Mouse (Mus musculus): ENCODE results near the gene Kcnk5. TPM values are rescaled to one million over a fixed set of nuclear protein-coding genes. Genes with fewer than 3 reads are reported as not detected.
A peak's percentile ranks its signal among the peaks of the same experiment; 100 is the strongest.

Kcnk5 gene
- polyA plus RNA-seq, 1 experiment from 2014 or later, result 8.9 TPM

DNA sequence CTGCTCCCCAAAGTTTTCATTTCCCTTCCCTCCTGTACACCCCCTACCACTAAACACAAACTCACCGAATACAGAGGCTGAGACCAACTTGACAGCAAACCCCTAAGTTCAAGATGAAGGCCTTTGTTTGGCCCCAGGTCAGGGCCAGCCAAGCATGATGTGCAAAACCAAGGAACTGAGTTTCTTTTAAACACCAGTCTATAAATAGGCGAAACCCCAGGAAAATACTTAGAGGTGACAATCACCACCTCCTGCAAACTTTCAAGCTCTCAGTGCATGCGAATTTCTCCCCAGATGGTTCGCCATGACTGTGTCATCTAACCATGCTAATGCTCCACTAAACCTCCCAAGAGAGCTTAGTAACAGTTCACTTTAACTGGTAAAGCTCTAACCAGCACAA is 5.9 kb downstream of the Kcnk5 start:
- peaks cover 20% of the 10 kb centered on the region for H3K36me3 ChIP-seq
- peaks cover 91% of the 10 kb centered on the region for H3K4me1 ChIP-seq
- H3K27ac ChIP-seq, result no peak overlapping the region
- WGBS (ENCODE audit: insufficient replicate concordance), result 83% methylated on average over 4 of the region's 4 CpGs
- H3K9ac ChIP-seq, result no peak overlapping the region
- H3K9me3 ChIP-seq (replicated peaks), result no peaks in the 10 kb centered on the region
- H3K27me3 ChIP-seq (replicated peaks), result no peaks in the 10 kb centered on the region
- no peak for ATAC-seq
- no peak overlapping the region for H3K4me3 ChIP-seq
- no peak overlapping the region for H3K4me2 ChIP-seq

DNA sequence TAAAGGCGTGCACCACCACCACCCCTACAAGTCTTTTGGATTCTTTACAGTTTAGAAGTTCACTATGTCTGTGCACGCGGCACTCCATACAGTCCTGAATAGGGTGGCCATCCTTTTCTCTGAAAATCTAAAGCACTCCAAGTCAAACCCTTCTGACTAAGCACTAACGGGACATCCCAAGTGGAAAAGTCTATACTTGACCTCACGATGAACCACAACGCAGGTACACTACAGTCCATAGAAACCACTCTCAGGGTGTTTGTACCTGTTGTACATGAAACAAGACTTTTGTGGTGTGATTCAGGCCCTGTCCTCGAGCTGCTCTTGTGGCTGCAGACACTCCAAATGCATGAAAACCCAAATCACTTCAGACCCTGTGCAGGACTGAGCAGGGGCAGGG is 6.5 kb downstream of the Kcnk5 start:
- Histone ChIP-seq H3K4me1 (peaks cover 91% of the 10 kb centered on the region), H3K4me2 (no peak overlapping the region)

DNA sequence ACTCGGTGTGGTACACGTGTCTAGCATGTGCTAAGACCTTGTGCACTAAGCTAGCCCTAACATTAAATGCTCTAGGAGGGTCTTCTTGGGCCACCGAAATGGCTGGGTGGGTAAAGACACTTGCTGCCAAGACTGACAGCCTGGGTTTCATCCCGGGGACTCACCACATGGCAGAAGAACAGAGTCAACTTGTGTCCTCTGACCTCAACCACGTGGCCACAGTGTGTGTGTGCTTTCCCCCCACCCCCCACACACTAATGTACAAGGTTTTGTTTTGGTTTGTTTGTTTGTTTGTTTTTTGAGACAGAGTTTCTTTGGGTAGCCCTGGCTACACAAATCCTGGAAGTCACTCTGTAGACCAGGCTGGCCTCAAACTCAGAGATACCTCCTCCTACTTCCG is 6.9 kb downstream of the Kcnk5 start:
- no peak for ATAC-seq
- Histone ChIP-seq H3K4me3 (no peak overlapping the region), H3K9ac (no peak overlapping the region), H3K27ac (peak overlapping the region; percentile 20; the same call in 1 of the 2 replicates), H3K4me1 (peaks cover 91% of the 10 kb centered on the region), H3K36me3 (peaks cover 20% of the 10 kb centered on the region), H3K9me3 (replicated peaks) (no peaks in the 10 kb centered on the region), H3K27me3 (replicated peaks) (no peaks in the 10 kb centered on the region), H3K4me2 (no peak overlapping the region)
- WGBS (ENCODE audit: insufficient replicate concordance), result 60% methylated on average over 6 of the region's 6 CpGs

More for the DNA sequence above, 6.5 kb downstream of the Kcnk5 start:
- no peaks in the 10 kb centered on the region for H3K27me3 ChIP-seq (replicated peaks)
- no peak overlapping the region for H3K9ac ChIP-seq
- H3K36me3 ChIP-seq, result peaks cover 20% of the 10 kb centered on the region
- WGBS (ENCODE audit: insufficient replicate concordance), result 77% methylated on average over 7 of the region's 7 CpGs
- ATAC-seq, result no peak
- no peaks in the 10 kb centered on the region for H3K9me3 ChIP-seq (replicated peaks)
- no peak overlapping the region for H3K4me3 ChIP-seq
- peak overlapping the region; percentile 20; the same call in 1 of the 2 replicates for H3K27ac ChIP-seq

DNA sequence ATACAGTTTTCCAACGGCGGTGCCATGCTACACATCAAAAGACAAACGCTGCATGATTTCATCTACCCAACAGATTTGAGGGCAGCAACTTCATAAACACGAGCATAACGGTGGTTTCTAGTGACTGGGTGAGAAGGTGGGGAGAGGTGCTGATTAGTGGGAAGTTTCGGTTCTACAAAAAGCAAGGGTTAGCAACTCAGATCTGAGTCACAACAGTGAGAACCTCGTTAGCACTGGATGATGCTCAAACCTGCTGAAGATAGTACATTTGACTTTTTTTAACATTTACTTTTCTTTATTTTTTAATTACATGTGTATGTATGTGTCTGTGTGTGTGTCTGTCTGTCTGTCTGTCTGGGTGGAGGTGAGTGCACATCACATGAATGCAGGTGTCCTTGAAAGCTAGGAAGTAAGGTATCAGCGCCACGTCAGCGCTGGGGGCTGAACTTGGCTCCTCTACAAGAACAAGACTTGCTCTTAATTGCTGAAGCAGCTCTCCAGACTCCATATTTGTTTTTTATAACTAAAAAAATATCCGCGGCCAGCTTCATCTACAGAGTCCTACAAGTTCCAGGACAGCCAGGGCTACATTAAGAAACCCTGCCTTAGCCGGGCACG is 7.6 kb downstream of the Kcnk5 start:
- Histone ChIP-seq H3K27ac (peak overlapping the region; percentile 72), H3K4me1 (peaks cover 91% of the 10 kb centered on the region), H3K36me3 (peaks cover 22% of the 10 kb centered on the region), H3K4me2 (peak overlapping the region; percentile 59), H3K27me3 (replicated peaks) (no peaks in the 10 kb centered on the region), H3K9ac (no peak overlapping the region), H3K9me3 (replicated peaks) (no peaks in the 10 kb centered on the region), H3K4me3 (no peak overlapping the region)
- WGBS (ENCODE audit: insufficient replicate concordance), result 72% methylated on average over 14 of the region's 14 CpGs
- ATAC-seq, result no peak

DNA sequence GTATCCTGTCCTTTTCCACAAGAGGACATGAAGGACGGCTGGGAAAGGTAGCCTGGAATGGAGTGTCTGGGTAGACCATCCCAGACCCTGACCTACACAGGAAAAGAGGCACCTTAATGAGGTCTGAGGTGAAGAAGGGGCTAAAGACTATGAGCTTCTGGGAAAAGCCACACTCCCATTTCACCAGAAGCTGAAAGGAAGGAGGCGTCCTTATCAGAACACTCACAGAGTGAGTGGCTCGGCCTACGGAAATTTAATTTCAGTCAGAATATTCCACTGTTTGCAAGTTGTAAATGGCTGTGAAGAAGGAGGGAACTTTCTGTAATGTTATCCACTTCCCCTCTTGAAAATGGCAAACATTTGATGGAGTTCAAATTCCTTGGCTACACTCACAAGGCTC is 8.7 kb downstream of the Kcnk5 start:
- H3K9me3 ChIP-seq (replicated peaks), result no peaks in the 10 kb centered on the region
- H3K27ac ChIP-seq, result peak overlapping the region; percentile 72
- H3K4me1 ChIP-seq, result peaks cover 91% of the 10 kb centered on the region
- no peaks in the 10 kb centered on the region for H3K27me3 ChIP-seq (replicated peaks)
- WGBS (ENCODE audit: insufficient replicate concordance), result 11% methylated on average over 4 of the region's 4 CpGs
- H3K4me3 ChIP-seq, result no peak overlapping the region
- H3K9ac ChIP-seq, result peak overlapping the region; percentile 42
- peaks cover 28% of the 10 kb centered on the region for H3K36me3 ChIP-seq
- H3K4me2 ChIP-seq, result peak overlapping the region; percentile 59
- ATAC-seq, result peak; percentile 57

DNA sequence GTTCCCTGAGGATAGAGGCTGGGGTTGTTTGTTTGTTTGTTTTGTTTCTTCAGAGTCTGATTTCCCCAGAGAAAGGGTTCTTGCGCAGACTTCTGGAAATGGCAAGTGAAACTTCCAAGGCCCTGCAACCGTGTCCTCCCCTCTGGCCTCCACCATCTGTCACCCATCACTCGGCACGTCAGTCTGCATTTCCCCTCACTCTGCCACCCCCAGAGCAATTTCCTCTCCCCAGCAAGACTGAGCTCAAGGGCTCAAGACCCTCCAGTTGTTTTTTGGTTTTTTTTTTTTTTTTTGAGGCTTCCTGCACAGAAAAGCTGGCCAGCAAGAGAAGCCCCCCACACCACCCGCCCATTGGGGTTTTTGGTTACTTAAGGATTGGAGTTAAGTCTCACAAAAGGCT is 9.1 kb downstream of the Kcnk5 start:
- ATAC-seq, result no peak
- H3K27me3 ChIP-seq (replicated peaks), result no peaks in the 10 kb centered on the region
- no peak overlapping the region for H3K4me3 ChIP-seq
- peak overlapping the region; percentile 42; the same call in 1 of the 2 replicates for H3K9ac ChIP-seq
- peaks cover 91% of the 10 kb centered on the region for H3K4me1 ChIP-seq
- H3K4me2 ChIP-seq, result peak overlapping the region; percentile 59
- WGBS (ENCODE audit: insufficient replicate concordance), result 28% methylated on average over 5 of the region's 5 CpGs
- peaks cover 27% of the 10 kb centered on the region for H3K36me3 ChIP-seq
- H3K9me3 ChIP-seq (replicated peaks), result no peaks in the 10 kb centered on the region
- peak overlapping the region; percentile 61 for H3K27ac ChIP-seq

DNA sequence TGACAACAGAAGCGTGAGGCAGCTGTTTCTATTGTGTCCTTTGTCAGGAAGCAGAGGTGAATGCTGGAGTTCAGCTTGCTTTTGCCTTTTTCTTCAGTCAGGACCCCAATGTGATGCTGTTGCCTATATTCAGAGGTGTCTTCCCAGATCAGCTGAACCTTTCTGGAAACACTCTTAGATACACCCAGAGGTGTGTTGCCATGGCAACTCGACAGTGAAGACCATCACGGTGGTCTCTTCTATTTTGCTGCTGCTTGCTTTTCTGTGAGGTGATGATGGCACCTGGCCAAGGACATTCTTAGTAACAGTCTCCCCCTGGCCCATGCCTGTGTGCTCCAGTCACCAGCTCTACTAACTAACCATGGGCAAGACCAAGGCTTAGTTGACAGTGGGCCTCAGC is 9.8 kb downstream of the Kcnk5 start:
- Histone ChIP-seq H3K9ac (no peak overlapping the region), H3K4me1 (peaks cover 92% of the 10 kb centered on the region), H3K27me3 (replicated peaks) (no peaks in the 10 kb centered on the region), H3K36me3 (peaks cover 25% of the 10 kb centered on the region; the same call in 1 of the 2 replicates), H3K4me2 (peak overlapping the region; percentile 59), H3K9me3 (replicated peaks) (no peaks in the 10 kb centered on the region), H3K27ac (peak overlapping the region; percentile 61), H3K4me3 (no peak overlapping the region)
- no peak for ATAC-seq
- 68% methylated on average over 3 of the region's 3 CpGs for whole genome bisulfite sequencing (ENCODE audit: insufficient replicate concordance)

DNA sequence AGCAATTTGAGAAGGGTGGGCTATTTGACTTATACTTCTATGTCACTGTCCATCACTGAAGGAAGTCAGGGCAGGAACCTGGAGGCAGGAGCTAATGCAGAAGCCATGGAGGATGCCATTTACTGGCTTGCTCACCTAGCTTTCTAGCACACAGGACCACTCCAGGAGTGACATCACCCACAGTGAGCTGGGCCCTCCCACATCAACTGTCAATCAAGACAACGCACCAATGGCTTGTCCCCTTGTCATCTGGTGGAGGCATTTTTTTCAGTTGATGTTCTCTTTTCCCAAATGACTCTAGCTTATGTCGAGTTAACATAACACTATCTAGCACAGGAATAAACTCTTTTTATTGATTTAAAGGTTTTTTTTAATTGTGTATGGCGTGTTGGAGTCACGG is 12.4 kb downstream of the Kcnk5 start:
- Histone ChIP-seq H3K4me1 (peaks cover 96% of the 10 kb centered on the region), H3K27ac (no peak overlapping the region), H3K9ac (no peak overlapping the region), H3K9me3 (replicated peaks) (no peaks in the 10 kb centered on the region), H3K4me3 (no peak overlapping the region), H3K27me3 (replicated peaks) (no peaks in the 10 kb centered on the region), H3K4me2 (no peak overlapping the region), H3K36me3 (peaks cover 39% of the 10 kb centered on the region)
- WGBS (ENCODE audit: insufficient replicate concordance), result 64% methylated on average over 4 of the region's 4 CpGs
- no peak for ATAC-seq

DNA sequence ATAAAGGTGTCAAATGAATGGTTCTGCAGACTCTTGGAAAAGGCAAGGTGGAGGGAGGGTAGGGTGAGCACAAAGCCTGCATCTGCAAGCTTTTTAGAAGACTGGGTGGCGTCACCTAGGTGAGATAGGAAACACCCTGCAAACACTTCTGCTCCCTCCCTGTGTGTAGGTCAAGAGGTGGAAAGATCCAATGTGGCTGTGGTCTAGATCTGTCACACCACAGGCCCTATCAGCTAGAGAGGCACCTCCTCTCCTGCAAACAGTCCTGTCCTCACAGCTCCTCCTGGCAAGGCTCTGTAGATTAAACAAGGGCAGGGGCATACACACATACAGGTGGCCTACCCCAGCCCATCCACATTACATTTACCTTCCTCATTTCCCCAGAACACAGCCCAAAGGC is 13.1 kb downstream of the Kcnk5 start:
- Histone ChIP-seq H3K9me3 (replicated peaks) (no peaks in the 10 kb centered on the region), H3K27me3 (replicated peaks) (no peaks in the 10 kb centered on the region), H3K36me3 (peaks cover 41% of the 10 kb centered on the region), H3K9ac (no peak overlapping the region), H3K4me3 (no peak overlapping the region), H3K27ac (no peak overlapping the region), H3K4me2 (no peak overlapping the region), H3K4me1 (peaks cover 96% of the 10 kb centered on the region)
- ATAC-seq, result peak; percentile 9; the same call in 1 of the 2 replicates
- 48% methylated on average over 1 of the region's 1 CpGs for WGBS (ENCODE audit: insufficient replicate concordance)

DNA sequence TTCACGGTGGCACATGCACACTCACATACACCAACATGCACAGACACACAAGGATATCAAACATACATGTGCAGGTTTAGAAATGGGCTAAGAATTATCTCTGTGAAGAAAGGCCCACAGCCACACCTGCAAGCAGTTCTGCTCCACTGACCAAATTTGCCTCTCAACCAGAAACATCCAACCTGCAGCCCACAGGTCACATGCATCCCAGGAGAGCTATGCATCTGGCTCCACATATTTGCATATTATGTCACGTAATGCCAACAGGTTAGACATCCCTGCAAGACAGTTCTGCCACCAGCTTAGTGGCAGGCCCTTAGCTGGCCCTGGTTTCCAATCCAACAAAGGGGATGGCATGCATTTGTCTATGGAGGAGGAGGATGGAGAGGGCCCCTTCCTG is 13.6 kb downstream of the Kcnk5 start:
- 77% methylated on average over 2 of the region's 2 CpGs for WGBS (ENCODE audit: insufficient replicate concordance)
- H3K9ac ChIP-seq, result no peak overlapping the region
- no peak for ATAC-seq
- no peak overlapping the region for H3K4me3 ChIP-seq
- H3K9me3 ChIP-seq (replicated peaks), result no peaks in the 10 kb centered on the region
- H3K4me2 ChIP-seq, result no peak overlapping the region
- peaks cover 96% of the 10 kb centered on the region for H3K4me1 ChIP-seq
- H3K27me3 ChIP-seq (replicated peaks), result no peaks in the 10 kb centered on the region
- H3K36me3 ChIP-seq, result peaks cover 41% of the 10 kb centered on the region
- no peak overlapping the region for H3K27ac ChIP-seq

DNA sequence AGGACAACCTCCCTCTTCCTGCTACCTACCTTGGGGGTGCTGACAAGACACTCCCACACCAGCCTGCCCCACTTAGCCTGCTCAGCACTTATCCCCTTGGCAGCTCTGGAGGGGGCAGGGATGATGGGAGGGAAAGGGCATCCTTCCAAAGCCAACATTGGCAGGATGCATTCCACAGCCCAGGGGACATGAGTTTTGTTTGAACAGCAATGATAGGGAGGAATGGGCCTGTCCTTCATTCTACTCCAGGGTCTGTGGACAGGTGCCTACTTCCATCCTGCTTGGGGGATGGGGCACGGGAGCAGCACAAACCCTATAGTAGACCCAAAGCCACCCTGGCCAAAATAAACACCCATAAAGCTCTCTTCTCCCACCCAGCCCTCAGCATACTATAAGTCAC is 16.2 kb downstream of the Kcnk5 start:
- Histone ChIP-seq H3K27ac (no peak overlapping the region), H3K4me1 (peaks cover 88% of the 10 kb centered on the region), H3K9me3 (replicated peaks) (no peaks in the 10 kb centered on the region), H3K9ac (no peak overlapping the region), H3K4me2 (no peak overlapping the region), H3K36me3 (peaks cover 41% of the 10 kb centered on the region), H3K4me3 (no peak overlapping the region), H3K27me3 (replicated peaks) (no peaks in the 10 kb centered on the region)
- ATAC-seq, result peak; percentile 25; the same call in 1 of the 2 replicates
- WGBS (ENCODE audit: insufficient replicate concordance), result 58% methylated on average over 1 of the region's 1 CpGs

DNA sequence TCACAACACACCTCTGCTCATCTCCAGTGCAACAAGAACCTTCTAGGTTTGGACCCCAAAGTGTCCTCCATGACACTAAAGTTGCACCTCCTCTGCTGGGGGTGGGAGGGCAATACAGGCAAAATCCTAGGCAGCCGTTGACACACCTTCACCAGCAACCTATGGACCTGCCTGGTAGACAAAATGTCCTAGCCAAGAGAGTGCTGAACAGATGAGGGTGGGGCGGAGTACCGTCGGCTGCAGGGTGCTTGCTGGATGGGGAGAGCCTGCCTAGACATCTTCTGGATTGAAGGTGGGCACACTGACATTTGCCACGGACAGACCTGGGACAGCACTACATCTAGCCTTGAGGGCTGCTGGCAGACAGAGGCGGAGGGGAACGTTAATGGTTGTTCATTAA is 17.2 kb downstream of the Kcnk5 start:
- H3K4me2 ChIP-seq, result no peak overlapping the region
- WGBS (ENCODE audit: insufficient replicate concordance), result 82% methylated on average over 7 of the region's 7 CpGs
- ATAC-seq, result no peak

DNA sequence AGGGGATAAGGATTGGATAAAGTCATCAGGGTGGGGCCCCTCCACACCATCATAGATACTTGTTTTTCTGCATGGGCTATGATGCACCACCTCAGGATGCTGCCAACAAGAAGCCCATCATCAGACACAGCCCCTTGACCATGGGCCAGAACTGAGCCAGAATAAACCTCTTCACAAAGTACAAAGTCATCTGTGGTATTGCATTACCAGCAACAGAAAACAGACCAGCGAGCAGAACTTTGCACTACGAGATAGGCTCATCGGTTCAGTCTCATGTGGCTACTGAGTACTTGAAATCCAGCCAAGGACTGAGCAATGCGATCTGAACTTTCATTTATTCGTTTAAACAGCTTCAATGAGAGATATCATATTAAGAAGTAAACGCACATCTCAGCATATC is 18.9 kb downstream of the Kcnk5 start:
- H3K27ac ChIP-seq, result no peak overlapping the region
- no peaks in the 10 kb centered on the region for H3K27me3 ChIP-seq (replicated peaks)
- peaks cover 78% of the 10 kb centered on the region for H3K4me1 ChIP-seq
- no peak overlapping the region for H3K4me3 ChIP-seq
- H3K4me2 ChIP-seq, result no peak overlapping the region
- no peak overlapping the region for H3K9ac ChIP-seq
- peaks cover 40% of the 10 kb centered on the region for H3K36me3 ChIP-seq
- 72% methylated on average over 6 of the region's 6 CpGs for WGBS (ENCODE audit: insufficient replicate concordance)
- no peak for ATAC-seq
- no peaks in the 10 kb centered on the region for H3K9me3 ChIP-seq (replicated peaks)

More for the DNA sequence above, 17.2 kb downstream of the Kcnk5 start:
- Histone ChIP-seq H3K4me3 (no peak overlapping the region), H3K36me3 (peaks cover 39% of the 10 kb centered on the region), H3K4me1 (peaks cover 87% of the 10 kb centered on the region), H3K9me3 (replicated peaks) (no peaks in the 10 kb centered on the region), H3K27ac (no peak overlapping the region), H3K9ac (no peak overlapping the region), H3K27me3 (replicated peaks) (no peaks in the 10 kb centered on the region)
